Mouse (Mus musculus) liver, embryonic 14.5 days (tissue): ENCODE data around the gene Mat2b.

ENCODE experiments used
- CTCF ChIP-seq: IDR thresholded peaks from 2 replicates; pipeline ENCODE4 v1.5.1; 2016; ENCODE audit warnings: antibody characterized with exemption, low read depth, control low read depth
- EP300 ChIP-seq: IDR thresholded peaks from 2 replicates; pipeline ENCODE4 v1.6.1; 2016; ENCODE audit warnings: antibody characterized with exemption, low read depth

DNA sequence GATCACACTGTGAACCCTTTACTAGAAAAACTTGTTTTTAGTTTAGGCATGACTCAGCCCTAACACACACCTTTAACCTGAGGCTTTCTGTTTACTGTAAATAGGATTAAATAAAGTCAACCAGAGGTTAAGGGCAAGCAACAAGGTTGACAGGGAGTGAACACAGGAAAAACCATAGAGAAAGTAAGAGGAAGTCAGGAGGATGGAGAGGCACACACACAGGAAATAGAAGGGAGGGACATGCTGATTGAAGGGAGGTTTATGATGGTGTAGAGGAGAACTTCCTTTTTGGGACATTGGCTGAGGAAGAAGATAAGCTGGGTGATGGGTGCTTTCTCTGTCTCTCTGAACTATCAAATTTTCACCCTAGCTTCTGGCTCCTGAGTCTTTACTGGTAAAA, 23.3 kb upstream of the Mat2b start:
- TF ChIP-seq CTCF, result no peak
- no peak for TF ChIP-seq EP300
